Mouse (Mus musculus) liver, embryonic 16.5 days (tissue): ENCODE measurements around the gene 9930111J21Rik1. TPM values are rescaled to one million over a fixed set of nuclear protein-coding genes. Genes with fewer than 3 reads are reported as not detected.
"Not testable (repeated sequence)": the region's sequence is repeated elsewhere in the genome, so short reads cannot be mapped to it uniquely, and the experiment has no call there.

Experiments used
- ATAC-seq: fragments of 200-750 bp; cut with Nextera tagmentation; 2 replicates; pipeline ENCODE4 v1.8.0; 2017; ENCODE audit warnings: low read depth, mild to moderate bottlenecking, moderate number of reproducible peaks, moderate library complexity
- H3K27ac ChIP-seq: fragments of 300-500 bp; sonication (generic); 2 replicates; pipeline ENCODE4 v1.5.1; 2014; ENCODE audit warnings: mild to moderate bottlenecking, low read length
- H3K27me3 ChIP-seq: fragments of 300-500 bp; sonication (generic); 2 replicates; pipeline ENCODE4 v1.6.1; 2014; ENCODE audit warnings: low read depth, low read length, mixed read lengths; ENCODE audit not compliant: control insufficient read depth, insufficient read depth
- H3K36me3 ChIP-seq: fragments of 300-500 bp; sonication (generic); 2 replicates; pipeline ENCODE4 v1.6.1; 2014; ENCODE audit warnings: mild to moderate bottlenecking; ENCODE audit not compliant: control insufficient read depth, insufficient read depth
- H3K4me1 ChIP-seq: fragments of 300-500 bp; sonication (generic); 2 replicates; pipeline ENCODE4 v1.6.1; 2014; ENCODE audit warnings: low read depth, low read length, mixed read lengths; ENCODE audit not compliant: control insufficient read depth
- H3K4me2 ChIP-seq: fragments of 300-500 bp; sonication (generic); 2 replicates; pipeline ENCODE4 v1.6.1; 2014; ENCODE audit warnings: low read depth, low read length, mixed read lengths
- H3K4me3 ChIP-seq: fragments of 300-500 bp; sonication (generic); 2 replicates; pipeline ENCODE4 v1.5.1; 2014; ENCODE audit warnings: low read depth, mild to moderate bottlenecking, low read length
- H3K9ac ChIP-seq: fragments of 300-500 bp; sonication (generic); 2 replicates; pipeline ENCODE4 v1.6.1; 2014; ENCODE audit warnings: low read depth, low read length
- H3K9me3 ChIP-seq: fragments of 300-500 bp; sonication (generic); replicated peaks from 2 replicates; pipeline ENCODE4 v1.6.1; 2016; ENCODE audit warnings: low read length; ENCODE audit not compliant: control insufficient read depth
- WGBS: fragments of 180-500 bp; shearing (Covaris S2); extraction: QIAGEN DNeasy Blood & Tissue Kit; methylation state at CpG from one replicate; pipeline ENCODE4 v1.1.7; 2014; ENCODE audit not compliant: insufficient replicate concordance; 5-methylcytosine and 5-hydroxymethylcytosine counted together
- polyA plus RNA-seq: library from polyadenylated mRNA; unstranded; fragments of >200 nt; fragmentation: Nextera tagmentation; extraction: Ambion mirVana; gene quantifications from 2 replicates; pipeline ENCODE4 v1.2.1, GENCODE M21; 2015

9930111J21Rik1 gene
- polyA plus RNA-seq, 1 experiment from 2014 or later: 1.4 TPM

- not testable (repeated sequence) for H3K9me3 ChIP-seq, H3K27me3 ChIP-seq, H3K4me2 ChIP-seq, H3K36me3 ChIP-seq, ATAC-seq, H3K27ac ChIP-seq, H3K4me3 ChIP-seq, H3K9ac ChIP-seq, H3K4me1 ChIP-seq
- WGBS: 34% methylated on average over 6 of the region's 6 CpGs
Measured at GRCm38 (mm10) chr11:48900654-48901566, 78.3 kb downstream of the 9930111J21Rik1 start.

GRCm38 (mm10) chr11:48898812-48899431 is 80.3 kb downstream of the 9930111J21Rik1 start:
- Histone ChIP-seq H3K4me3 (no peak overlapping the region), H3K9me3 (no peaks in the 10 kb centered on the region), H3K9ac (no peak overlapping the region), H3K4me1 (no peaks in the 10 kb centered on the region), H3K36me3 (no peaks in the 10 kb centered on the region), H3K27me3 (no peaks in the 10 kb centered on the region), H3K4me2 (no peak overlapping the region), H3K27ac (no peak overlapping the region)
- no peak for ATAC-seq
- 55% methylated on average over 2 of the region's 2 CpGs for WGBS

Other genes with a start within 250 kb of the 9930111J21Rik1 start
- 395 and 402 TPM in 2 replicates for gene Rack1, start 179.1 kb downstream of the 9930111J21Rik1 start, polyA plus RNA-seq
- 1.6 and 1.8 TPM in 2 replicates for gene Trim41, start 162.0 kb downstream of the 9930111J21Rik1 start, polyA plus RNA-seq
- gene Trim7, start 153.3 kb downstream of the 9930111J21Rik1 start, polyA plus RNA-seq: 0.11 and 0.14 TPM in 2 replicates
- 0.22 and 0.40 TPM in 2 replicates for gene Gm12184, start 152.7 kb downstream of the 9930111J21Rik1 start, polyA plus RNA-seq
- gene Irgm1, start 107.7 kb downstream of the 9930111J21Rik1 start, polyA plus RNA-seq: 18.9 and 20.6 TPM in 2 replicates
- 0.37 and 0.45 TPM in 2 replicates for gene Gm5431, start 77.2 kb downstream of the 9930111J21Rik1 start, polyA plus RNA-seq
- 2.5 and 3.1 TPM in 2 replicates for gene Psme2b, start 33.2 kb downstream of the 9930111J21Rik1 start, polyA plus RNA-seq
- 0.06 and 0.07 TPM in 2 replicates for gene Olfr56, start 509 bp downstream of the 9930111J21Rik1 start, polyA plus RNA-seq
- 0.02 TPM in 1 of 2 replicates, not detected in the other for gene Gm12185, start 12.8 kb upstream of the 9930111J21Rik1 start, polyA plus RNA-seq
- gene Tgtp1, start 14.8 kb upstream of the 9930111J21Rik1 start, polyA plus RNA-seq: 0.89 and 1.8 TPM in 2 replicates
- gene 9930111J21Rik2, start 71.8 kb upstream of the 9930111J21Rik1 start, polyA plus RNA-seq: 1.3 and 1.5 TPM in 2 replicates
- gene Tgtp2, start 84.8 kb upstream of the 9930111J21Rik1 start, polyA plus RNA-seq: 0.35 and 0.57 TPM in 2 replicates
- gene Ifi47, start 97.2 kb upstream of the 9930111J21Rik1 start, polyA plus RNA-seq: 7.0 and 7.9 TPM in 2 replicates
- gene Olfr1396, start 135.5 kb upstream of the 9930111J21Rik1 start, polyA plus RNA-seq: not detected in 2 replicates
- not detected in 2 replicates for gene Olfr1395, start 162.9 kb upstream of the 9930111J21Rik1 start, polyA plus RNA-seq
- not detected in 2 replicates for gene Olfr1394, start 175.0 kb upstream of the 9930111J21Rik1 start, polyA plus RNA-seq
- 1.3 and 1.4 TPM in 2 replicates for gene Btnl9, start 207.8 kb upstream of the 9930111J21Rik1 start, polyA plus RNA-seq
- gene Zfp62, start 223.9 kb upstream of the 9930111J21Rik1 start, polyA plus RNA-seq: 11.1 and 11.7 TPM in 2 replicates